Mouse (Mus musculus): ENCODE measurements around the gene Cyp2f2.

- TF ChIP-seq CTCF (IDR thresholded peaks at IDR 0.05; ENCODE audit: low read depth) = no peak
- no peak for TF ChIP-seq EP300 (optimal IDR thresholded peaks at IDR 0.05)
These were observed 48.7 kb downstream of the Cyp2f2 start for GRCm38 (mm10) chr7:27168371-27168770.
